Mouse (Mus musculus) monocyte, adult 5-6 weeks (primary cell): ENCODE data around the gene Olfr749. TPM values are rescaled to one million over a fixed set of nuclear protein-coding genes. Genes with fewer than 3 reads are reported as not detected.
"Not testable (repeated sequence)": the region's sequence is repeated elsewhere in the genome, so short reads cannot be mapped to it uniquely, and the experiment has no call there.

Experiments
- ATAC-seq: fragments of 153-309, 156-312 bp; replicated peaks from 2 replicates; pipeline ENCODE4 v1.8.0; 2017; ENCODE audit warnings: mild to moderate bottlenecking; ENCODE audit not compliant: low TSS enrichment, insufficient number of reproducible peaks, severe bottlenecking, poor library complexity, low FRiP score
- total RNA-seq: library from RNA; stranded (forward); fragments of 200-1000, 200-491, 200-594 nt; gene quantifications from 3 replicates; pipeline ENCODE4 v1.2.3, GENCODE M21; 2017

The Olfr749 gene
- total RNA-seq, result not detected in 3 replicates

- no peak for ATAC-seq
Measured at GRCm38 (mm10) chr14:50744994-50745393, at the start of gene Olfr749. TSS of gene Olfr749 (minus strand) at chr14:50745094.

- ATAC-seq, result no peak
Measured at GRCm38 (mm10) chr14:50788157-50788556, 43.3 kb upstream of the Olfr749 start.

- ATAC-seq, result peak; percentile 98
Measured at GRCm38 (mm10) chr14:50785251-50785637, 40.4 kb upstream of the Olfr749 start, which contains the start of gene Ttc5. TSS of gene Ttc5 (minus strand) at chr14:50785519.

- no peak for ATAC-seq
Measured at GRCm38 (mm10) chr14:50784391-50785250, 39.7 kb upstream of the Olfr749 start.

- ATAC-seq, result no peak
Measured at GRCm38 (mm10) chr14:50782166-50782565, 37.3 kb upstream of the Olfr749 start.

GRCm38 (mm10) chr14:50771342-50771741, 26.4 kb upstream of the Olfr749 start:
- no peak for ATAC-seq

- no peak for ATAC-seq
Measured at GRCm38 (mm10) chr14:50765736-50766135, 20.8 kb upstream of the Olfr749 start.

- ATAC-seq, result no peak
Measured at GRCm38 (mm10) chr14:50758416-50759085, 13.7 kb upstream of the Olfr749 start.

GRCm38 (mm10) chr14:50741584-50741983, 3.3 kb downstream of the Olfr749 start:
- no peak for ATAC-seq

- no peak for ATAC-seq
Measured at GRCm38 (mm10) chr14:50740334-50740733, 4.6 kb downstream of the Olfr749 start.

GRCm38 (mm10) chr14:50722371-50722770, 22.5 kb downstream of the Olfr749 start:
- ATAC-seq, result not testable (repeated sequence)

GRCm38 (mm10) chr14:50719875-50720274, 25.0 kb downstream of the Olfr749 start:
- not testable (repeated sequence) for ATAC-seq

GRCm38 (mm10) chr14:50707073-50707472, 37.8 kb downstream of the Olfr749 start, which contains the start of gene Olfr748:
TSS of gene Olfr748 (plus strand) at chr14:50707373.
- no peak for ATAC-seq

- no peak for ATAC-seq
Measured at GRCm38 (mm10) chr14:50693106-50693505, 51.8 kb downstream of the Olfr749 start, which contains the start of gene Olfr747. TSS of gene Olfr747 (minus strand) at chr14:50693206.

Other genes with a start within 250 kb of the Olfr749 start
- gene Olfr742, start 241.5 kb downstream of the Olfr749 start, total RNA-seq, result not detected in 3 replicates
- gene Olfr743, start 223.3 kb downstream of the Olfr749 start, total RNA-seq, result not detected in 3 replicates
- not detected in 3 replicates for gene Olfr744, start 130.2 kb downstream of the Olfr749 start, total RNA-seq
- gene Olfr745, start 105.7 kb downstream of the Olfr749 start, total RNA-seq, result not detected in 3 replicates
- gene Olfr746, start 98.0 kb downstream of the Olfr749 start, total RNA-seq, result not detected in 3 replicates
- gene Olfr747, start 51.9 kb downstream of the Olfr749 start, total RNA-seq, result not detected in 3 replicates
- not detected in 3 replicates for gene Olfr748, start 37.7 kb downstream of the Olfr749 start, total RNA-seq
- gene Ttc5, start 40.4 kb upstream of the Olfr749 start, total RNA-seq, result 55.8 to 70.2 TPM (median 65.8 TPM) in 3 replicates
- gene Ccnb1ip1, start 62.6 kb upstream of the Olfr749 start, total RNA-seq, result not detected in 3 replicates
- 85.4 to 96.9 TPM (median 86.6 TPM) in 3 replicates for gene Parp2, start 62.7 kb upstream of the Olfr749 start, total RNA-seq
- gene Tep1, start 125.5 kb upstream of the Olfr749 start, total RNA-seq, result 60.9 to 144 TPM (median 125 TPM) in 3 replicates
- gene Klhl33, start 152.4 kb upstream of the Olfr749 start, total RNA-seq, result not detected in 3 replicates
- gene Osgep, start 179.8 kb upstream of the Olfr749 start, total RNA-seq, result 51.7 to 66.4 TPM (median 58.2 TPM) in 3 replicates
- 8.5 to 22.9 TPM (median 11.7 TPM) in 3 replicates for gene Apex1, start 179.9 kb upstream of the Olfr749 start, total RNA-seq
- gene Pip4p1, start 185.8 kb upstream of the Olfr749 start, total RNA-seq, result 34.7 to 50.0 TPM (median 44.9 TPM) in 3 replicates
- gene Pnp, start 186.0 kb upstream of the Olfr749 start, total RNA-seq, result 61.9 to 69.4 TPM (median 68.2 TPM) in 3 replicates
- gene Gm49342, start 199.4 kb upstream of the Olfr749 start, total RNA-seq, result 8.7 to 29.0 TPM (median 10.8 TPM) in 3 replicates
- gene Pnp2, start 210.9 kb upstream of the Olfr749 start, total RNA-seq, result 1.9 to 3.0 TPM (median 1.9 TPM) in 3 replicates